Mouse (Mus musculus): ENCODE measurements around the gene Atp6v1c2. TPM values are rescaled to one million over a fixed set of nuclear protein-coding genes. Genes with fewer than 3 reads are reported as not detected.

Atp6v1c2 gene
- 0.29 and 0.71 TPM in 2 replicates for polyA plus RNA-seq (2012; rRNA removed)

- no peak for DNase-seq
- H3K27me3 ChIP-seq (ENCODE audit: control insufficient read depth, insufficient read depth, low read length) = peaks cover 5% of the 10 kb centered on the region; the same call in 1 of the 2 replicates
- no peaks in the 10 kb centered on the region for H3K4me1 ChIP-seq (replicated peaks; ENCODE audit: control insufficient read depth, insufficient read depth, low read length)
- TF ChIP-seq POLR2A (IDR thresholded peaks at IDR 0.05; ENCODE audit: control insufficient read depth, extremely low read depth, insufficient read depth, low read length, poor library complexity) = no peak
- no peak for TF ChIP-seq CTCF (IDR thresholded peaks at IDR 0.05; ENCODE audit: borderline replicate concordance, control insufficient read depth, extremely low read depth, insufficient read depth, low read length, poor library complexity)
- H3K27ac ChIP-seq (ENCODE audit: control insufficient read depth, insufficient read depth, low read length) = no peak within 1 kb of the TSS
- no peak within 1 kb of the TSS for H3K4me3 ChIP-seq (ENCODE audit: control insufficient read depth, insufficient read depth, low read length)
- no peaks in the 10 kb centered on the region for H3K36me3 ChIP-seq (ENCODE audit: control insufficient read depth, insufficient read depth, low read length)
- 50% methylated on average over 3 of the region's 3 CpGs for WGBS
These were observed at the start of gene Atp6v1c2 for GRCm38 (mm10) chr12:17329259-17329658. Gene Atp6v1c2, minus strand, starts transcription at chr12:17329359.

GRCm38 (mm10) chr12:17376521-17376920, 47.4 kb upstream of the Atp6v1c2 start:
- H3K4me1 ChIP-seq (replicated peaks; ENCODE audit: control insufficient read depth, insufficient read depth, low read length) = no peaks in the 10 kb centered on the region
- TF ChIP-seq POLR2A (IDR thresholded peaks at IDR 0.05; ENCODE audit: control insufficient read depth, extremely low read depth, insufficient read depth, low read length, poor library complexity) (no peak), CTCF (IDR thresholded peaks at IDR 0.05; ENCODE audit: borderline replicate concordance, control insufficient read depth, extremely low read depth, insufficient read depth, low read length, poor library complexity) (no peak)

GRCm38 (mm10) chr12:17375243-17375642, 46.1 kb upstream of the Atp6v1c2 start:
- H3K27ac ChIP-seq (ENCODE audit: control insufficient read depth, insufficient read depth, low read length) = no peak overlapping the region
- no peaks in the 10 kb centered on the region for H3K27me3 ChIP-seq (ENCODE audit: control insufficient read depth, insufficient read depth, low read length)
- DNase-seq = no peak
- WGBS = 77% methylated on average over 4 of the region's 4 CpGs
- no peaks in the 10 kb centered on the region for H3K4me1 ChIP-seq (replicated peaks; ENCODE audit: control insufficient read depth, insufficient read depth, low read length)
- peaks cover 3% of the 10 kb centered on the region; the same call in 1 of the 2 replicates for H3K36me3 ChIP-seq (ENCODE audit: control insufficient read depth, insufficient read depth, low read length)
- no peak for TF ChIP-seq POLR2A (IDR thresholded peaks at IDR 0.05; ENCODE audit: control insufficient read depth, extremely low read depth, insufficient read depth, low read length, poor library complexity)
- no peak for TF ChIP-seq CTCF (IDR thresholded peaks at IDR 0.05; ENCODE audit: borderline replicate concordance, control insufficient read depth, extremely low read depth, insufficient read depth, low read length, poor library complexity)
- H3K4me3 ChIP-seq (ENCODE audit: control insufficient read depth, insufficient read depth, low read length) = no peak overlapping the region

More at GRCm38 (mm10) chr12:17376521-17376920, 47.4 kb upstream of the Atp6v1c2 start:
- H3K27me3 ChIP-seq (ENCODE audit: control insufficient read depth, insufficient read depth, low read length) = no peaks in the 10 kb centered on the region
- no peak overlapping the region for H3K4me3 ChIP-seq (ENCODE audit: control insufficient read depth, insufficient read depth, low read length)
- no peak for DNase-seq
- H3K36me3 ChIP-seq (ENCODE audit: control insufficient read depth, insufficient read depth, low read length) = peaks cover 3% of the 10 kb centered on the region; the same call in 1 of the 2 replicates
- WGBS = 97% methylated on average over 6 of the region's 6 CpGs
- H3K27ac ChIP-seq (ENCODE audit: control insufficient read depth, insufficient read depth, low read length) = no peak overlapping the region

- peaks cover 3% of the 10 kb centered on the region; the same call in 1 of the 2 replicates for H3K36me3 ChIP-seq (ENCODE audit: control insufficient read depth, insufficient read depth, low read length)
- H3K4me3 ChIP-seq (ENCODE audit: control insufficient read depth, insufficient read depth, low read length) = no peak overlapping the region
- no peaks in the 10 kb centered on the region for H3K27me3 ChIP-seq (ENCODE audit: control insufficient read depth, insufficient read depth, low read length)
- TF ChIP-seq POLR2A (IDR thresholded peaks at IDR 0.05; ENCODE audit: control insufficient read depth, extremely low read depth, insufficient read depth, low read length, poor library complexity) = no peak
- no peak for TF ChIP-seq CTCF (IDR thresholded peaks at IDR 0.05; ENCODE audit: borderline replicate concordance, control insufficient read depth, extremely low read depth, insufficient read depth, low read length, poor library complexity)
- WGBS = 87% methylated on average over 5 of the region's 5 CpGs
- H3K4me1 ChIP-seq (replicated peaks; ENCODE audit: control insufficient read depth, insufficient read depth, low read length) = no peaks in the 10 kb centered on the region
- H3K27ac ChIP-seq (ENCODE audit: control insufficient read depth, insufficient read depth, low read length) = no peak overlapping the region
- no peak for DNase-seq
These were observed 44.4 kb upstream of the Atp6v1c2 start for GRCm38 (mm10) chr12:17373470-17373975.

- H3K27ac ChIP-seq (ENCODE audit: control insufficient read depth, insufficient read depth, low read length) = no peak overlapping the region
- no peak overlapping the region for H3K4me3 ChIP-seq (ENCODE audit: control insufficient read depth, insufficient read depth, low read length)
- no peaks in the 10 kb centered on the region for H3K27me3 ChIP-seq (ENCODE audit: control insufficient read depth, insufficient read depth, low read length)
- H3K36me3 ChIP-seq (ENCODE audit: control insufficient read depth, insufficient read depth, low read length) = peaks cover 3% of the 10 kb centered on the region; the same call in 1 of the 2 replicates
- WGBS = 29% methylated on average over 3 of the region's 3 CpGs
- no peak for TF ChIP-seq POLR2A (IDR thresholded peaks at IDR 0.05; ENCODE audit: control insufficient read depth, extremely low read depth, insufficient read depth, low read length, poor library complexity)
- no peak for TF ChIP-seq CTCF (IDR thresholded peaks at IDR 0.05; ENCODE audit: borderline replicate concordance, control insufficient read depth, extremely low read depth, insufficient read depth, low read length, poor library complexity)
- H3K4me1 ChIP-seq (replicated peaks; ENCODE audit: control insufficient read depth, insufficient read depth, low read length) = no peaks in the 10 kb centered on the region
- DNase-seq = peak; percentile 9
These were observed 43.5 kb upstream of the Atp6v1c2 start for GRCm38 (mm10) chr12:17372696-17373095.

GRCm38 (mm10) chr12:17371589-17372235, 42.6 kb upstream of the Atp6v1c2 start:
- Histone ChIP-seq H3K36me3 (ENCODE audit: control insufficient read depth, insufficient read depth, low read length) (peaks cover 3% of the 10 kb centered on the region; the same call in 1 of the 2 replicates), H3K4me1 (replicated peaks; ENCODE audit: control insufficient read depth, insufficient read depth, low read length) (no peaks in the 10 kb centered on the region), H3K27ac (ENCODE audit: control insufficient read depth, insufficient read depth, low read length) (no peak overlapping the region), H3K27me3 (ENCODE audit: control insufficient read depth, insufficient read depth, low read length) (no peaks in the 10 kb centered on the region), H3K4me3 (ENCODE audit: control insufficient read depth, insufficient read depth, low read length) (no peak overlapping the region)
- DNase-seq = peak; percentile 28
- WGBS = 94% methylated on average over 8 of the region's 8 CpGs
- TF ChIP-seq POLR2A (IDR thresholded peaks at IDR 0.05; ENCODE audit: control insufficient read depth, extremely low read depth, insufficient read depth, low read length, poor library complexity) (no peak), CTCF (IDR thresholded peaks at IDR 0.05; ENCODE audit: borderline replicate concordance, control insufficient read depth, extremely low read depth, insufficient read depth, low read length, poor library complexity) (no peak)
